Mouse (Mus musculus): ENCODE data around the gene Gli2.

DNA sequence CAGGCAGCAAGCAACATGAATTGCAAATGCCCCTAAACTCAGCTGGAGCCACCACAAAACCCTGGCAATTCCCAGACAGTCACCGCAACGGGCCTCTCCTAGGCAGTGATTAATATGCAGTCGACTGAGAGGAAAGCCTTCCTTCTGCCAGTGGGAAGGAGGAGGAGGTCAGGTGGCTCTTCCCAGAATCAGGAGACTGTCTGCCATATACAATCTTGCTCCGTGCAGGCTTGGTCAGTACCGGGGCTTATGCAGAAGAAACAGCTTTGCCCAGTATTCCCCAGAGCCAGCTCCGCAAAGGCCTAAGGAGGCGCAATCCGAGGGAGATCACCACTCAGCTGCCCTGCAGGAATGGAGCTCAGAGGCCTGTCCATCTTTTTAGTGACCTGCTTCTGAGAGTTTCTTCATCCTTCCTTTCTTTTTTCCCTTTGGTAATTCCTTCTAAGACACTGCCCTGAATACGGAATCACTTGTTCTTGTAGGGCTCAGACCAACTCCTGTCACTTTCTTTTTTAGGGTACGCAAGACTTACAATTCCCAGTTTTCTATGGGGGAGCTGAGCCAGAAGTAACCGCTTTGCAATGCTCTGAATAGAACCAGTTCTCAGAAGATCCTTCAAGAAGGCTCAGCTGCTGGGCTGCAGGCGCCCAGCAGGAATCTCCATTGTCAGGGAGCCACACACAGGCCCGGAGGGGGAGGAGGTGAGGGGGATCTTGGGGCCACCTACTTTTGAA lies 142.6 kb downstream of the Gli2 start:
- TF ChIP-seq TCF12 (IDR thresholded peaks at IDR 0.05; ENCODE audit: insufficient read depth, poor library complexity, severe bottlenecking) (no peak), POLR2AphosphoS2 (IDR thresholded peaks at IDR 0.05; ENCODE audit: insufficient read length, low read depth) (no peak), POLR2A (IDR thresholded peaks at IDR 0.05; ENCODE audit: insufficient read length, low read depth) (no peak), REST (IDR thresholded peaks at IDR 0.05; ENCODE audit: insufficient read depth, insufficient read length) (no peak), USF1 (IDR thresholded peaks at IDR 0.05; ENCODE audit: low read depth) (no peak), CEBPB (IDR thresholded peaks at IDR 0.05; ENCODE audit: insufficient read depth, poor library complexity, severe bottlenecking) (no peak), MYOD1 (IDR thresholded peaks at IDR 0.05; ENCODE audit: control insufficient read depth in 1 of 3, insufficient read length in 2 of 3, low read depth in 2 of 3) (no peak), SRF (IDR thresholded peaks at IDR 0.05; ENCODE audit: control insufficient read depth, insufficient read length, low read depth) (no peak)

Data from myocyte (in vitro differentiated cells).